Mouse (Mus musculus) CD4-positive, CD25-positive, alpha-beta regulatory T cell, adult 2 months (primary cell): ENCODE measurements at regions not wholly inside any gene's neighbourhood (a gene's known extent, or its start where the extent isn't known, plus 50 kb on each side); places are given as distances from the start of the nearest gene placed in this dataset.

Source experiments
- DNase-seq: peaks from one replicate; pipeline ENCODE4 v3.0.0-alpha.2; 2012; ENCODE audit warnings: low read depth, low spot score

- no peak for DNase-seq
These were observed 233.7 kb upstream of the Dcn start for GRCm38 (mm10) chr10:97245674-97246073.

- no peak for DNase-seq
These were observed 230.9 kb upstream of the Dcn start for GRCm38 (mm10) chr10:97248522-97248921.

GRCm38 (mm10) chr10:97249760-97250159, 229.6 kb upstream of the Dcn start:
- no peak for DNase-seq

- DNase-seq: no peak
These were observed 229.2 kb upstream of the Dcn start for GRCm38 (mm10) chr10:97250167-97250566.

- DNase-seq: no peak
These were observed 213.4 kb upstream of the Dcn start for GRCm38 (mm10) chr10:97265959-97266517.

- DNase-seq: no peak
These were observed 197.0 kb upstream of the Dcn start for GRCm38 (mm10) chr10:97282416-97282815.

GRCm38 (mm10) chr10:97282841-97283496, 196.4 kb upstream of the Dcn start:
- DNase-seq: no peak

GRCm38 (mm10) chr10:97304791-97305355, 174.5 kb upstream of the Dcn start:
- DNase-seq: no peak

- DNase-seq: no peak
These were observed 169.8 kb upstream of the Dcn start for GRCm38 (mm10) chr10:97309580-97309979.

- peak; percentile 52 for DNase-seq
These were observed 166.9 kb upstream of the Dcn start for GRCm38 (mm10) chr10:97312509-97312908.

- DNase-seq: peak; percentile 96
These were observed 166.4 kb upstream of the Dcn start for GRCm38 (mm10) chr10:97312978-97313377.

GRCm38 (mm10) chr10:97313407-97313901, 166.0 kb upstream of the Dcn start:
- DNase-seq: peak; percentile 93

- no peak for DNase-seq
These were observed 146.8 kb upstream of the Dcn start for GRCm38 (mm10) chr10:97332639-97333038.

- no peak for DNase-seq
These were observed 145.4 kb upstream of the Dcn start for GRCm38 (mm10) chr10:97334044-97334443.

- no peak for DNase-seq
These were observed 144.7 kb upstream of the Dcn start for GRCm38 (mm10) chr10:97334606-97335150.

- no peak for DNase-seq
These were observed 141.2 kb upstream of the Dcn start for GRCm38 (mm10) chr10:97338033-97338692.

- peak; percentile 61 for DNase-seq
These were observed 139.3 kb upstream of the Dcn start for GRCm38 (mm10) chr10:97339866-97340706.

GRCm38 (mm10) chr10:97345347-97345746, 134.1 kb upstream of the Dcn start:
- peak; percentile 84 for DNase-seq

GRCm38 (mm10) chr10:97346949-97347348, 132.5 kb upstream of the Dcn start:
- no peak for DNase-seq

- no peak for DNase-seq
These were observed 110.8 kb upstream of the Dcn start for GRCm38 (mm10) chr10:97368625-97369024.

- peak; percentile 74 for DNase-seq
These were observed 103.6 kb upstream of the Dcn start for GRCm38 (mm10) chr10:97375824-97376223.
